Mouse (Mus musculus) kidney, adult 2 months (tissue): Measurements from ENCODE around the gene Mier2.

Experiments used
- CTCF ChIP-seq: fragments of 200-500 bp; conservative IDR thresholded peaks from 2 replicates; pipeline ENCODE4 v1.5.1; 2011; ENCODE audit warnings: low read depth, mild to moderate bottlenecking, control low read depth, low read length, moderate library complexity, mixed read lengths; ENCODE audit not compliant: insufficient read depth, insufficient read length
- POLR2A ChIP-seq: fragments of 200-500 bp; IDR thresholded peaks from one replicate; pipeline ENCODE4 v1.6.1; 2011; ENCODE audit warnings: low read depth, low read length, control low read depth

DNA sequence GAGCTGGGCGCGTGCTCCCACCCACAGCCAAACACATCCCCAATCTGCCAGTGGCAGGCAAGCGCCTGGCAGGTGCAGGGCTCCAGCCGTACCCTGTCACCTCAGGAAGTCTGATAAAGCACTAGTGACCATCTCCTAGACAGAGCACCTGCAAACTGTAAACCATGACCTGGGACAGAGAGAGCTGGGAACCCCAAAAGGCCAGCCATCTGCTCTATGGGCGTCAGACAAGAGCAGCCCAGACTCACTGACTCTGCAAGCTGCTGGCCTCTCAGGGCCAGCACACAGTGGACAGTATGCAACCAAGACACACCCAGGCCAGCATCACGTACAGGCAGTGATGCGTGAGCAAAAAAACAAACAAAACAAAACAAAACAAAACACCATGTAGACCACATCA lies 23.9 kb upstream of the Mier2 start:
- TF ChIP-seq POLR2A (no peak), CTCF (no peak)
